Mouse (Mus musculus): ENCODE measurements at regions not wholly inside any gene's neighbourhood (a gene's known extent, or its start where the extent isn't known, plus 50 kb on each side); places are given as distances from the start of the nearest gene placed in this dataset.

DNA sequence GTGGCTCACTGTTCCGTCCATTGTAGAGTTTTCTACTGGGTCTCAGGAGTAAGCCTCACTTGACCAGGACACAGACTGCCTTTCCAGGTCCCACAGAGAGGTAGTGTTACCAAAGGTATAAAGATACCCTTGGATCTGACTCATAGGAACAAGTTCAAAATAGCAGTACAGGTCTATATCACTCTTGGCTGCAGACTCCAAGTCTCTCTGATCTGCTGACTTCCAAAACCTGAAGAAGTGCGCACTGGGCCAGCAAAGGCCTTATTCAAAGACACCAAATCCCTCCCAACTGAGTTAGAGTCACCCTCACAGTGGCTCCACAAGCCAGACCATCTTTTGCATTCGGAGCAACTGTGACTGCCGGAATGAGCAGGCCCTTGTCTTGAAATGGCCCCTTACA, 391.9 kb downstream of the Lpin1 start:
- intact Hi-C loops (cut with DNase I), result no loop called here
- DNase-seq (ENCODE audit: low spot score in 2 of 2), result no peak

DNA sequence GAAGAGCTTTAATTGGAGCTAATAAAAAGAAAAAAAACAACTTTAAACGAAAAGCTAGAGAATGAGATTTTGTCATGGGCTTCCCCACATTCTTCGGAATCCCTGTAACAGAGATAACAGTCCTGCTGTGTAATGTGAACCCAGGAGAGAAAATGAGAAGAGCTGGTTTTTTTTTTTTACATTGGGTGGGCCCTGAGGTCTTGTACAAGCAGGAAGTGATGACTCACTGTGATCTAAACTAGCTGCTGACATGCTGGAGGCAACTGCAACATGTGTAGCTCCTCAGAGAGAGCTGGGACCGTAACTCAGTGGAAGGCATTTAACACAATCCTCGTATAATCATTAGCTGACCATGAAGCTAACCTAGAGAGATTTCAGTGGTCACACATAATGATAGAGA, 393.8 kb upstream of the Trib2 start:
- no peak for DNase-seq (ENCODE audit: low spot score in 2 of 2)
- intact Hi-C loops (cut with DNase I), result no loop called here

DNA sequence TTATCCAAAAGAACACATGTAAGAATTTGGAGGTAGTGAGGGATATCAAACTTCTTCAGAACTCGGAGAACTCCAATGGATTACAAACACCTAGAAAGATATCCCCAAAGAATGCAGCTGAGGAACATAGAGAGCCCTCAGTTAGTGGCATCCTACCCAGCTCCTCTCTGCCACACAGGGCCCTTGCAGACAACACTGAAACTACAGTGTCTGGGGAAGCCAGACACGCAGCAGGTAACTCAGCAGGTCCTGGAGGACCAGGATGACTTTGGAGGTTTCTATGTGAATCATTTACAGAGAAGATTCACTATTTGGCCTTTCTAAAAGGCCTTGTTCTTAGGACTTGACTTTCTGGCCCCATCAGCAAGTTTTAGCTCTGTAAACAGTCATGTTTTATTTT, 393.4 kb upstream of the Trib2 start:
- intact Hi-C loops (cut with DNase I), result no loop called here

DNA sequence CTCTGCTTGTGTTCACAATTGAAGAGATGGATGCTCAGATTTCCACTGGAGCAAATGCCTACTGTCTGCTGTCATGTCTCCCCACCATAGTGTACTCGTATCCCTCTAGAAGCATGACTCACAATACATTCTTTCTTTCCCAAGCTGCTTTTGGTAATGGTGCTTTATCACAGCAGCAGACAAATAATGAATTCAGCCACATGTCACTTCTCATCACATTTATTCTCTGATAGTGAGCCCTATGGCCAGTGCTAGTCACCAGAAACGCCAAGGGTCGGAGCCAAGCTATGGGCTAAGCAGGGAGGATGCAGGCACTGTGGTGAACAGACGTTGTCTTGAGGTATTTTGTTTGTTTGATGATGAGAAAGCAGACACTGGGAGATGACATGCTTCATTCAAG, 388.2 kb upstream of the Trib2 start:
- DNase-seq (ENCODE audit: low spot score in 2 of 2), result no peak
- intact Hi-C loops (cut with DNase I), result no loop called here

More for the DNA sequence above, 393.4 kb upstream of the Trib2 start:
- DNase-seq (ENCODE audit: low spot score in 2 of 2), result no peak

DNA sequence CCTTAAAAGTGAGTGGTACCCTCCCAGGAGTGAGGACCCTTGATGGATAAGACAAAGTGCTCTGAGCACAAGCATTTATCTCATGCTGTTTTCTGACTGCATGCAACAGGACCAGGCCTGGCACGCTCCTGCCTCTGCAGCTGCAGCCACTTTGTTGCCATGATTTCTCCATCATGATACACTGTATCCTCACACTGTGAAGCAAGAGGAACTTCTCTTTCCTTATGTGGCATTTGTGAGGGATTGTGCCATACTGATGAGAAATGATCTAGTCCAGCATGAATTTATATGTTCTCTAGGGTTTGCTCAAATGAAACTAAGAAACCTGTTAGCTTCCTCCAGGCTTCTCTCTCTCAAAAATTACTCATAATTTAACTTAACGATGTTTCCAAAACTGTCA, 380.2 kb upstream of the Trib2 start:
- intact Hi-C loops (cut with DNase I), result no loop called here
- DNase-seq (ENCODE audit: low spot score in 2 of 2), result no peak

GRCm38 (mm10) chr12:16191803-16192389, 375.2 kb upstream of the Trib2 start:
- intact Hi-C loops (cut with DNase I), result no loop called here
- DNase-seq (ENCODE audit: low spot score in 2 of 2), result no peak

DNA sequence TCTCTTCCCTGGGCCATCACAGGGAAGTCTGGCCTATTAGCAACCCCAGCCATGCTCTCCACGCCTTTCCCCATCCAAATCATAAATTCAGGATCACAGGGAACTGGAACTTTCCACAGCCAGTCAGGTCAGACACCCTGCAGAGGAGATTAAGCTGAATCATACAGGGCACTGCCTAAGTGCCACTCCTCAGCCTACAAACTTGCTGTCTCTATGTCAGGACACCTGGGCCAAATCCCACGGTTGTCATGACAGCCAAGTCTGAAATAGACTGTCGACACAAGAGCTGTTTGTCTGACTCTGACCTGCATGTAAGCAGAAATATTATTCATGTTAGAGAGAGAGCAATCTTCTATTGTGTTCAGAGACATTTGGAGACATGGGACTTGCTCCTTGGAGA, 374.0 kb upstream of the Trib2 start:
- no peak for DNase-seq (ENCODE audit: low spot score in 2 of 2)
- intact Hi-C loops (cut with DNase I), result no loop called here

- DNase-seq (ENCODE audit: low spot score in 2 of 2), result no peak
- intact Hi-C loops (cut with DNase I), result no loop called here
Observed at GRCm38 (mm10) chr12:16189441-16189840, 372.7 kb upstream of the Trib2 start.

GRCm38 (mm10) chr12:16185976-16186515, 369.3 kb upstream of the Trib2 start:
- no peak for DNase-seq (ENCODE audit: low spot score in 2 of 2)
- intact Hi-C loops (cut with DNase I), result no loop called here

GRCm38 (mm10) chr12:16185431-16185923, 368.8 kb upstream of the Trib2 start:
- DNase-seq (ENCODE audit: low spot score in 2 of 2), result no peak
- intact Hi-C loops (cut with DNase I), result no loop called here

- DNase-seq (ENCODE audit: low spot score in 2 of 2), result no peak
- intact Hi-C loops (cut with DNase I), result no loop called here
Observed at GRCm38 (mm10) chr12:16183055-16183454, 366.3 kb upstream of the Trib2 start.

GRCm38 (mm10) chr12:16181599-16181998, 364.9 kb upstream of the Trib2 start:
- intact Hi-C loops (cut with DNase I), result no loop called here
- no peak for DNase-seq (ENCODE audit: low spot score in 2 of 2)

- no peak for DNase-seq (ENCODE audit: low spot score in 2 of 2)
- intact Hi-C loops (cut with DNase I), result no loop called here
Observed at GRCm38 (mm10) chr12:16179897-16180296, 363.2 kb upstream of the Trib2 start.

DNA sequence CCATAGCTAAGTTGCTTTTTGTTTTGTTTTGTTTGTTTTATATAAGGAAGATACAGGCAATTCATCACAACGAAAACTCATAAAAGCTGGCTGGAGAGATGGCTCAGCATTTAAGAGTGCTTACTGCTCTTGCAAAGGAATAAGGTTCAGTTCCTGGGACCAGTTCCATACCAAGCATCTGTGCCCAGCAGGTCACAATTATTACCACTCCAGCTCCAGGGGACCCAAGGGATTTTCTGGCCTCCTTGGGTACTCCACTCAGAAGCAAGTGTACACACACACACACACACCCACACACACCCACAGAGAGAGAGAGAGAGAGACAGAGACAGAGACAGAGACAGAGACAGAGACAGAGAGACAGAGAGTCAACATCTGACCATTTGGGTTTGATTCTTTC, 359.6 kb upstream of the Trib2 start:
- DNase-seq (ENCODE audit: low spot score in 2 of 2), result no peak
- intact Hi-C loops (cut with DNase I), result no loop called here

DNA sequence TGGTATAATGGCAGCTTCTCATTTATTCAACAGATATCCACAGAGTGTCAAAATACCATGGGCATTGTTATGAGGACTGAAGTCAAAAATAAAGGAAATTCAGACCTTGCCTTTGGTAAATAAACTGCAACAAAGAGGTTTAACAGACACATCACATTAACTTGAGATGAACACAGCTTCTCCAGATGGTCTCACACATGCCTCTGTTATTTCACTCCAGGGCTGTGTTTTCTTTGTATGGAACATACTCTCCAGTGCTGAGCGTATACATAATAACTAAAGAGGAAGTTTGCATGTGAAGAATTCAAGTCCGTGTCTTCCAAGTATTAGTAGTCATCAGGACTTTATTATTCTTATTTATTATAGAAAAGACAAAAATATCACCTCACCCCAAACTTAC, 355.5 kb upstream of the Trib2 start:
- intact Hi-C loops (cut with DNase I), result no loop called here
- no peak for DNase-seq (ENCODE audit: low spot score in 2 of 2)

DNA sequence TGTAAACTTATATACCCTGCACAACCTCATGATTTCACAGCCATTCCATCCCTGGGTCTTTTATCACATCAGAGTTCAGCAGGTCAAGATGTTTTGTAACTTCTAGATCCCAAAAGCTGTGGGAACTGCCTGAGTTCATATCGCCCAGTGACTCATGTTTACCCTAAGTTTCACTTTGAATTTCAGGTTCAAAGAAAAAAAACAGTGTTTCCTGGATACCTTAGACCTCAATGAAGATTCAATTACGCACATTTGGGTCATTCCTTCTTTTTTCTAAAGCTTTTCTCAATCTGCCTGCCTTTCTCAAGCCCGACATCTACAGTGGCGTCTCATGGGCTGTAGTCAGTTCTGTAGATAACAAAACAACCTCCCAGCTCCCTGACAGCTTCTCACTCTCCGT, 354.9 kb upstream of the Trib2 start:
- DNase-seq (ENCODE audit: low spot score in 2 of 2), result no peak
- intact Hi-C loops (cut with DNase I), result no loop called here

- intact Hi-C loops (cut with DNase I), result no loop called here
Observed at GRCm38 (mm10) chr12:16169781-16170535, 353.2 kb upstream of the Trib2 start.

GRCm38 (mm10) chr12:16167793-16168343, 351.1 kb upstream of the Trib2 start:
- intact Hi-C loops (cut with DNase I), result no loop called here
- DNase-seq (ENCODE audit: low spot score in 2 of 2), result no peak

More at GRCm38 (mm10) chr12:16169781-16170535, 353.2 kb upstream of the Trib2 start:
- no peak for DNase-seq (ENCODE audit: low spot score in 2 of 2)

DNA sequence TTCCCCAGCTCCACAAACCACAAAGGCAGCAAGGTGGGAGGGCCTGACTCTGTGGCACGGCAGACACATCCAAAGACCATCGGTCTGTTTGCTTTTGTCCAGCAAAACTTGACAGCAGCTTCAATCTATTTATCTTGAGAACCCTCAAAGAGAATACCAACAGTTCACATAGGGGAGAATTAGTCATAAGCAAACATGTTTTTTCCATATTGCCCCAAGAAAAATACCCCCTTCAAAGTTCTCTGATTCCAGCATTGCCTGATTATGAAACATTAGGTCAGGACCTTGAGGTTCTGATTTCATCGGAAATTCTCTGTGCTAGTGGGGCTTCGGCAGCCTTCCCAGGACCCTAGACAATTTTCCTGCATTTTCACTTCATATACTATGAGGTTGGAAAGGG, 348.4 kb upstream of the Trib2 start:
- no peak for DNase-seq (ENCODE audit: low spot score in 2 of 2)
- intact Hi-C loops (cut with DNase I), result no loop called here

DNA sequence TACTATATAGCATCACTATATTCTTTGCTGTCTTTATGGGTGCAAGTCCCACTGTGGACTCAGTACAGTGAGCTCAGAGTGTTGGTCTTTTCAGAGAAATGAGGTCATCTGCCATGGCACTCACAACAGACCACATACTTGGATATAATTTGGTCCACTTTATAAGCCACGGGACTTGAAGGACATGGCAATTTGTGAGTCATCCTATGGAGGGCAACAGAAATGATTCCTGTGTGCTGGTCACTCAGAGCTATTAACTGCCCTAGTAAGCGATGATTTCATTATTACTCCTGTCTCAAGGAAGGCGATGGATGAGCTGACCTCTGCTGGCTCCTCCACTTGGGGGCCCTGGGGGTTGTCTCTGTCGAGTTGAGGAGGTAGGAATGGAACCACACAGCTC, 345.2 kb upstream of the Trib2 start:
- intact Hi-C loops (cut with DNase I), result no loop called here
- DNase-seq (ENCODE audit: low spot score in 2 of 2), result no peak

GRCm38 (mm10) chr12:16157896-16158295, 341.2 kb upstream of the Trib2 start:
- no peak for DNase-seq (ENCODE audit: low spot score in 2 of 2)
- intact Hi-C loops (cut with DNase I), result no loop called here
